8 mouse cellular contexts compared by ENCODE assay signal in genomic region chr11:11462561-11462890, GRCm38 (mm10). TPM values are rescaled to one million over a fixed set of nuclear protein-coding genes. Genes with fewer than 3 reads are reported as not detected.
A peak's percentile ranks its signal among the peaks of the same experiment; 100 is the strongest.
DNase-seq lines count a peak whose midpoint lies in the region; ATAC-seq and TF ChIP-seq lines count a peak whose summit lies in the region.

No protein-coding gene starts in this region.

- DNase-seq in kidney, postnatal 0 days (ENCODE audit: low spot score), result no peak
- DNase-seq in kidney, postnatal 25 days, result no peak
- peak; percentile 42 for DNase-seq in hindbrain, embryonic 14.5 days (ENCODE audit: low spot score)
- DNase-seq in midbrain, embryonic 14.5 days, result no peak
- DNase-seq in adrenal gland, adult (ENCODE audit: inconsistent age in 2 of 2, low spot score in 1 of 2), result no peak
- DNase-seq in cerebellum, adult 11-12 months, result no peak
- DNase-seq in adrenal gland, adult 18-20 months (ENCODE audit: low spot score in 2 of 2), result no peak

- no peak overlapping the region for H3K27ac ChIP-seq in kidney, postnatal 0 days
- H3K27ac ChIP-seq in cortical plate, adult 2 months (ENCODE audit: insufficient read depth, low read length), result no peak overlapping the region
- peak overlapping the region; percentile 74 for H3K27ac ChIP-seq in hindbrain, embryonic 14.5 days
- H3K27ac ChIP-seq in midbrain, embryonic 14.5 days (replicated peaks; ENCODE audit: low read depth, low read length), result peak overlapping the region; percentile 83

- H3K9me3 ChIP-seq in kidney, postnatal 0 days (replicated peaks; ENCODE audit: low read length), result no peaks in the 10 kb centered on the region
- no peaks in the 10 kb centered on the region for H3K9me3 ChIP-seq in hindbrain, embryonic 14.5 days (ENCODE audit: control insufficient read depth, low read length)
- no peaks in the 10 kb centered on the region for H3K9me3 ChIP-seq in midbrain, embryonic 14.5 days (ENCODE audit: control insufficient read depth, low read length)

- no peaks in the 10 kb centered on the region for H3K36me3 ChIP-seq in kidney, postnatal 0 days (ENCODE audit: insufficient read depth, low read length)
- H3K36me3 ChIP-seq in hindbrain, embryonic 14.5 days (replicated peaks; ENCODE audit: control insufficient read depth, insufficient read depth), result no peaks in the 10 kb centered on the region
- no peaks in the 10 kb centered on the region for H3K36me3 ChIP-seq in midbrain, embryonic 14.5 days (ENCODE audit: control insufficient read depth, insufficient read depth, low read length)

- TF ChIP-seq POLR2A in cortical plate, adult 2 months (IDR thresholded peaks at IDR 0.05; ENCODE audit: extremely low read depth, insufficient read depth, low read length), result no peak

- no peak; the same call in 1 of the 2 replicates for ATAC-seq in kidney, postnatal 0 days (replicated peaks; ENCODE audit: low FRiP score, low read depth)
- ATAC-seq in hindbrain, embryonic 14.5 days (ENCODE audit: low FRiP score), result no peak
- ATAC-seq in midbrain, embryonic 14.5 days (ENCODE audit: low FRiP score, low TSS enrichment), result no peak

- TF ChIP-seq CTCF in kidney, postnatal 0 days (IDR thresholded peaks at IDR 0.05; ENCODE audit: low read depth), result no peak
- no peak for TF ChIP-seq CTCF in cortical plate, adult 2 months (IDR thresholded peaks at IDR 0.05; ENCODE audit: extremely low read depth, insufficient read depth, low read length)

- no peaks in the 10 kb centered on the region for H3K27me3 ChIP-seq in kidney, postnatal 0 days (ENCODE audit: insufficient read depth, low read length)
- peaks cover 4% of the 10 kb centered on the region; the same call in 1 of the 2 replicates for H3K27me3 ChIP-seq in hindbrain, embryonic 14.5 days (ENCODE audit: control insufficient read depth, insufficient read depth, low read length)
- no peaks in the 10 kb centered on the region for H3K27me3 ChIP-seq in midbrain, embryonic 14.5 days (ENCODE audit: control insufficient read depth, insufficient read depth, low read length)

- H3K4me3 ChIP-seq in kidney, postnatal 0 days (replicated peaks; ENCODE audit: low read depth, low read length), result peak overlapping the region; percentile 64
- peak overlapping the region; percentile 49 for H3K4me3 ChIP-seq in cortical plate, adult 2 months (ENCODE audit: insufficient read depth, low read length)
- H3K4me3 ChIP-seq in hindbrain, embryonic 14.5 days (replicated peaks; ENCODE audit: low read length), result peak overlapping the region; percentile 50
- H3K4me3 ChIP-seq in midbrain, embryonic 14.5 days (replicated peaks; ENCODE audit: low read depth, low read length), result peak overlapping the region; percentile 63

- H3K9ac ChIP-seq in kidney, postnatal 0 days (ENCODE audit: low read depth, low read length), result peak overlapping the region; percentile 78
- peak overlapping the region; percentile 59 for H3K9ac ChIP-seq in hindbrain, embryonic 14.5 days
- H3K9ac ChIP-seq in midbrain, embryonic 14.5 days (replicated peaks; ENCODE audit: low read length), result peak overlapping the region; percentile 50

- 81% methylated on average over 5 of the region's 5 CpGs for WGBS in kidney, postnatal 0 days
- WGBS in hindbrain, embryonic 14.5 days, result 83% methylated on average over 5 of the region's 5 CpGs
- WGBS in midbrain, embryonic 14.5 days, result 87% methylated on average over 5 of the region's 5 CpGs

- 0 out of 2 replicates have a peak, but pooled peaks cover 3% of the 10 kb centered on the region for H3K4me1 ChIP-seq in kidney, postnatal 0 days (replicated peaks; ENCODE audit: insufficient read depth, low read length)
- no peaks in the 10 kb centered on the region for H3K4me1 ChIP-seq in cortical plate, adult 2 months (ENCODE audit: control insufficient read depth, insufficient read depth, low read length)
- peaks cover 6% of the 10 kb centered on the region; the same call in 1 of the 2 replicates for H3K4me1 ChIP-seq in hindbrain, embryonic 14.5 days (replicated peaks; ENCODE audit: control insufficient read depth, insufficient read depth, low read length)
- peaks cover 6% of the 10 kb centered on the region; the same call in 1 of the 2 replicates for H3K4me1 ChIP-seq in midbrain, embryonic 14.5 days (ENCODE audit: control insufficient read depth, insufficient read depth, low read length)

- peak overlapping the region; percentile 60 for H3K4me2 ChIP-seq in kidney, postnatal 0 days (ENCODE audit: low read length)
- H3K4me2 ChIP-seq in hindbrain, embryonic 14.5 days (replicated peaks), result peak overlapping the region; percentile 66
- peak overlapping the region; percentile 73 for H3K4me2 ChIP-seq in midbrain, embryonic 14.5 days (ENCODE audit: low read length)

RNA-seq across cellular contexts. Expression of gene Zpbp, which starts 0.3 kb away (rescaled TPM):
- 0.68 and 0.82 TPM in 2 replicates for polyA plus RNA-seq in kidney, postnatal 0 days (2015; fragmentation: Nextera tagmentation; extraction: Ambion mirVana)
- 0.40 and 0.49 TPM in 2 replicates for polyA plus RNA-seq in cortical plate, adult 2 months (2012; rRNA removed)
- 1.4 and 1.6 TPM in 2 replicates for polyA plus RNA-seq in hindbrain, embryonic 14.5 days (2014; fragmentation: Nextera tagmentation; extraction: Ambion mirVana)
- 1.1 and 1.2 TPM in 2 replicates for polyA plus RNA-seq in midbrain, embryonic 14.5 days (2014; fragmentation: Nextera tagmentation; extraction: Ambion mirVana)
- total RNA-seq in adrenal gland, adult 18-20 months (2021), result under 1 TPM; 0.23 to 0.38 TPM

RNA-seq across cellular contexts. Expression of gene Spata48, which starts 0.6 kb away (rescaled TPM):
- 2.3 and 2.9 TPM in 2 replicates for polyA plus RNA-seq in kidney, postnatal 0 days (2015; fragmentation: Nextera tagmentation; extraction: Ambion mirVana)
- polyA plus RNA-seq in cortical plate, adult 2 months (2012; rRNA removed), result 0.31 and 0.36 TPM in 2 replicates
- 1.1 and 1.3 TPM in 2 replicates for polyA plus RNA-seq in hindbrain, embryonic 14.5 days (2014; fragmentation: Nextera tagmentation; extraction: Ambion mirVana)
- 0.76 and 0.86 TPM in 2 replicates for polyA plus RNA-seq in midbrain, embryonic 14.5 days (2014; fragmentation: Nextera tagmentation; extraction: Ambion mirVana)
- 1 to 10 TPM in 1 of 2 experiments, under 1 TPM in 1; 0.27 to 1.3 TPM for total RNA-seq in adrenal gland, adult 18-20 months (2021)

Comparison
In these comparisons a context has a peak if more than half of its experiments do, and no peak if none do; other contexts are left out.
1. H3K27ac ChIP-seq: peak in hindbrain, embryonic 14.5 days (single experiment) and midbrain, embryonic 14.5 days (single experiment); none in kidney, postnatal 0 days (single experiment) and cortical plate, adult 2 months (single experiment).
2. Peak in every context shown above with its lines, with median percentiles within 50 percentile points of each other: H3K4me2 ChIP-seq, H3K4me3 ChIP-seq and H3K9ac ChIP-seq.